Mouse (Mus musculus): ENCODE results near the gene Herc2. TPM values are rescaled to one million over a fixed set of nuclear protein-coding genes. Genes with fewer than 3 reads are reported as not detected.

The Herc2 gene
- polyA plus RNA-seq, 1 experiment, result 26.0 TPM

DNA sequence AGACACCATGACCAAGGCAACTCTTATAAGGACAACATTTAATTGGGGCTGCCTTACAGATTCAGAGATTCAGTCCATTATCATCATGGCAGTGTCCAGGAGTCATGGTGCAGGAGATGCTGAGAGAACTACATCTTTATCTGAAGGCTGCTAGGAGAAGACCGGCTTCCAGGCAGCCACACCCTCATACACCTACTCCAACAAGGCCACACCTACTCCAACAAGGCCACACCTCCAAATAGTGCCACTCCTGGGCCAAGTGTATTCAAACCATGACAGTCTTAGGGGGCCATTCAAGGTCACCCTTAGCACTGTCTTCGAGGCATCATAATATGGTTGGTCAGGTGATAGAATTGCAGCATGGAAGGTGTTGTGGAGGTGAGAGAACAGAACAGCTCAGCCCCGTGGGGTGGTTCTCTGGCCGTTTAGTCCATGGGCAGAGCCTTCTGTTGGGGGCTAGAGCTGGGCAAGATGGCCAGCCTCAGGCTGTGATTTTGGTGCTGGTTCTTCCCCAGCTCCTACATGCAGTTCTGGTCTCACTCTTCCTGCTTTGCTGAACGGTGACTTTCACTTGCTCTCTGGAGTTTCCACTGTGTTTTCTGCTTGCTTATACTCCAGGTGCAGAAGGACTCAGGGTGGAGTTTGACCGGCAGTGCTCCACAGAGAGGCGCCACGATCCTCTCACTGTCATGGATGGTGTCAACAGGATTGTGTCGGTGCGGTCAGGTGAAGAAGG, 151.7 kb downstream of the Herc2 start:
- DNase-seq (ENCODE audit: low spot score), result no peak

GRCm38 (mm10) chr7:56202843-56203242, 152.8 kb downstream of the Herc2 start:
- no peak for DNase-seq (ENCODE audit: low spot score)

- DNase-seq (ENCODE audit: low spot score), result no peak
These were observed 153.3 kb downstream of the Herc2 start for GRCm38 (mm10) chr7:56203286-56203685.

- DNase-seq (ENCODE audit: low spot score), result no peak
These were observed 154.9 kb downstream of the Herc2 start for GRCm38 (mm10) chr7:56204877-56205276.

DNA sequence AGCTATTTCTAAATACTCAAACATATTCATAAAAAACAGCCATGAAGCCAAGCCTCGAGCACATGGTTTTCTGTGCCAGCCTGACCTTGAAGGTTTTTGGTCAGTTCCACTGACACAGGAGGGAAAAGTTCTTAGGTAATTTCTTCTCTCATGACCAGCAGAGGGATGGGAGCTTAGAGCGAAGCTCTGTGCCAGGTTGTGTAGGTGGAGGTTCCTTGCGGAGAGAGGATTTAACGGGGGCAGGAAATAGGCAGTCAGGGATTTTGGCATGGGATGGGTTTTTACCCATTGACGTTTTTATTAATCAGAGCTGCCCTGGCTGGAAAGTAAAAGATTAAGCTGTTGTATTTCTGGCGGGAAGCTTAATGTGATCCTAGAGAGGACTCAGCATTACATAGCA, 170.8 kb downstream of the Herc2 start:
- DNase-seq (ENCODE audit: low spot score), result no peak

GRCm38 (mm10) chr7:56235794-56236423, 185.9 kb downstream of the Herc2 start:
- no peak for DNase-seq (ENCODE audit: low spot score)

DNA sequence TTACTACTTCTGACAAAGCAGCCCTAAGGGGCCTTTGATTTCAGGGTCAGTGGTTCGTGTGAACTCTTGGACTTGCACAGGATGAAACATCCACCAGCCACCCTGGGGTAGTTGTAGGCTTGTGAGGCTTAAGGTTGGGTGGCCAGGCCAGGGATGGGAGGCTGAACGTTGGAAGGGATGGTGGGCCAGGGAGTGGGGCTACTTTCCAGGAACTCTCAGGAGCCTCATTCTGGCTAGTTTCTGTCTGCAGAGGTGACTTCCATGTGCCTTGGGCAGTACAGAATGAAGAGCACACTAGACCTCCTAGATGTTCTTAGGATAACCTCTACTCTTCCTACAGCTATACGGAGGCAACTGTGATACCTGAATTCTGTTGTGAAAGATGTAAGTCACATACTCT, 186.6 kb downstream of the Herc2 start:
- DNase-seq (ENCODE audit: low spot score), result no peak

- DNase-seq (ENCODE audit: low spot score), result no peak
These were observed 189.5 kb downstream of the Herc2 start, which contains the start of gene Oca2 for GRCm38 (mm10) chr7:56239543-56239942. TSS of gene Oca2 (plus strand) at chr7:56239760.

DNA sequence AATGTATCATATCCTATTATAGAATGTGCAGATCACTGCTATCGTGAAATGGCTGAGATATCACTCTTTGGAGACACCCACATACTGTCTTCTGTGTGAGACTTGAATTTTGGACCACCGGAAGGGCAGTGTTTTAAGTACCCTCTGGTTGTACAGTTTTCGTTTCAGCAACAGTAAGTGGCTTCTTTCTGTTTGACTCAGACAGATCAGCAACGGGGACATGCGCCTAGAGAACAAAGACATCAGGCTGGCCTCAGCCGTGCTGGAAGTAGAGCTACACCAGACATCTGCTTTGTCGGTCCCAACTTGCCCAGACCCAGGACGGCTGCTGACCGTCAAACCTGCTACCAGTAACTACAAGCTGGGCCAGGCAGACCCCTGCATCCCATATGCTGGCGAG, 204.6 kb downstream of the Herc2 start:
- DNase-seq (ENCODE audit: low spot score), result no peak

GRCm38 (mm10) chr7:56257875-56258441, 208.0 kb downstream of the Herc2 start:
- no peak for DNase-seq (ENCODE audit: low spot score)

DNA sequence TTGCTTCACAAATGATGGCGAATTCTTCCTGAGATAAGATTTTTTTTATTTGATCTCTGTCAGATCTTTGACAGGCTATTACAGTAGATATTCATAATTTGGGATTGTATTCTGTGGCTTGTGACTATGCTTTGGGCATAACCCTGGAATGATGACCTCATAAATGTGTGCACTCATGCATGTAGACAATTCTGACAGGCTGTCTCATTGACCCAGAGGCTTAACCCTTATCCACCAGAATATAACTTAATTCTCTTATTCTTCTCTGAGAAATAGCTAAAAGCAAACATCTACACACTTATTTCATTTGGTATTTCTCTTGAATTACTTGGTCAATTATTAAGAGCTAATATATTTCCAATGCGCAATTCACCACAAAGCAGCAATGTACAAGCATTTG, 227.5 kb downstream of the Herc2 start:
- no peak for DNase-seq (ENCODE audit: low spot score)

Other genes with a start within 250 kb of the Herc2 start
- gene Cyfip1, start 208.5 kb upstream of the Herc2 start, polyA plus RNA-seq (2012; rRNA removed), result 38.8 and 48.5 TPM in 2 replicates
- gene Nipa2, start 87.7 kb upstream of the Herc2 start, polyA plus RNA-seq (2012; rRNA removed), result 31.4 and 32.8 TPM in 2 replicates
- gene Nipa1, start 30.2 kb upstream of the Herc2 start, polyA plus RNA-seq (2012; rRNA removed), result 13.5 and 13.8 TPM in 2 replicates
- gene Oca2, start 189.6 kb downstream of the Herc2 start, polyA plus RNA-seq (2012; rRNA removed), result not detected in 2 replicates

Data from urinary bladder, adult 2 months (tissue).